Comparison of ENCODE assay signal across 12 mouse cellular contexts in genomic region chrX:20561846-20562245, GRCm38 (mm10). TPM values are rescaled to one million over a fixed set of nuclear protein-coding genes. Genes with fewer than 3 reads are reported as not detected.
DNase-seq lines count a peak whose midpoint lies in the region; ATAC-seq and TF ChIP-seq lines count a peak whose summit lies in the region.
"Had no signal": no experiment of that assay in that cellular context is flagged by ENCODE, and none has a peak within 500 bp of the region (broad histone marks: within the 10 kb centered on the region; RNA-seq: fewer than 3 reads in every experiment).

No protein-coding gene starts in this region.

- no peak for TF ChIP-seq EP300 in lung, postnatal 0 days (IDR thresholded peaks at IDR 0.05)
- no peak for TF ChIP-seq EP300 in stomach, postnatal 0 days (optimal IDR thresholded peaks at IDR 0.05)

- peak; percentile 60 for TF ChIP-seq CTCF in lung, postnatal 0 days (IDR thresholded peaks at IDR 0.05)
- TF ChIP-seq CTCF in stomach, postnatal 0 days (IDR thresholded peaks at IDR 0.05; ENCODE audit: low read depth), result peak; percentile 64

- H3K4me2 ChIP-seq in hindbrain, embryonic 14.5 days (replicated peaks), result no peak overlapping the region
- no peak overlapping the region for H3K4me2 ChIP-seq in hindbrain, embryonic 12.5 days (replicated peaks)
- H3K4me2 ChIP-seq in lung, postnatal 0 days (replicated peaks; ENCODE audit: low read depth, low read length), result no peak overlapping the region
- H3K4me2 ChIP-seq in stomach, postnatal 0 days (replicated peaks; ENCODE audit: low read depth), result no peak overlapping the region
- H3K4me2 ChIP-seq: forebrain, embryonic 15.5 days; liver, embryonic 15.5 days had no signal

- no peak overlapping the region for H3K27ac ChIP-seq in hindbrain, embryonic 14.5 days
- no peak overlapping the region for H3K27ac ChIP-seq in hindbrain, embryonic 12.5 days
- H3K27ac ChIP-seq in lung, postnatal 0 days (ENCODE audit: low read length), result no peak overlapping the region
- H3K27ac ChIP-seq in stomach, postnatal 0 days (replicated peaks), result no peak overlapping the region
- H3K27ac ChIP-seq: forebrain, embryonic 15.5 days; liver, embryonic 15.5 days had no signal

- H3K4me1 ChIP-seq in hindbrain, embryonic 14.5 days (replicated peaks; ENCODE audit: control insufficient read depth, insufficient read depth, low read length), result no peaks in the 10 kb centered on the region
- no peaks in the 10 kb centered on the region for H3K4me1 ChIP-seq in hindbrain, embryonic 12.5 days
- no peaks in the 10 kb centered on the region for H3K4me1 ChIP-seq in lung, postnatal 0 days (ENCODE audit: insufficient read depth, low read depth, low read length)
- no peaks in the 10 kb centered on the region for H3K4me1 ChIP-seq in stomach, postnatal 0 days (replicated peaks; ENCODE audit: control insufficient read depth, insufficient read depth)
- H3K4me1 ChIP-seq: forebrain, embryonic 15.5 days; liver, embryonic 15.5 days had no signal

- no peaks in the 10 kb centered on the region for H3K36me3 ChIP-seq in hindbrain, embryonic 14.5 days (replicated peaks; ENCODE audit: control insufficient read depth, insufficient read depth)
- no peaks in the 10 kb centered on the region for H3K36me3 ChIP-seq in hindbrain, embryonic 12.5 days
- H3K36me3 ChIP-seq in lung, postnatal 0 days (ENCODE audit: insufficient read depth, low read length), result no peaks in the 10 kb centered on the region
- no peaks in the 10 kb centered on the region for H3K36me3 ChIP-seq in stomach, postnatal 0 days (ENCODE audit: control insufficient read depth, insufficient read depth, low read length)
- H3K36me3 ChIP-seq: forebrain, embryonic 15.5 days; G1E; liver, embryonic 15.5 days had no signal

- 35% methylated on average over 1 of the region's 1 CpGs for WGBS in hindbrain, embryonic 14.5 days
- 46% methylated on average over 1 of the region's 1 CpGs for WGBS in hindbrain, embryonic 12.5 days
- 32% methylated on average over 1 of the region's 1 CpGs for WGBS in lung, postnatal 0 days
- WGBS in stomach, postnatal 0 days, result 58% methylated on average over 1 of the region's 1 CpGs

- H3K4me3 ChIP-seq in hindbrain, embryonic 14.5 days (replicated peaks; ENCODE audit: low read length), result no peak overlapping the region
- H3K4me3 ChIP-seq in hindbrain, embryonic 12.5 days, result no peak overlapping the region
- H3K4me3 ChIP-seq in lung, postnatal 0 days (ENCODE audit: low read depth, low read length), result no peak overlapping the region
- H3K4me3 ChIP-seq in stomach, postnatal 0 days (ENCODE audit: low read depth, low read length), result no peak overlapping the region
- H3K4me3 ChIP-seq: forebrain, embryonic 15.5 days; liver, embryonic 15.5 days had no signal

- H3K27me3 ChIP-seq in hindbrain, embryonic 14.5 days (ENCODE audit: control insufficient read depth, insufficient read depth, low read length), result no peaks in the 10 kb centered on the region
- no peaks in the 10 kb centered on the region for H3K27me3 ChIP-seq in hindbrain, embryonic 12.5 days
- H3K27me3 ChIP-seq in lung, postnatal 0 days (replicated peaks; ENCODE audit: insufficient read depth, low read length), result no peaks in the 10 kb centered on the region
- H3K27me3 ChIP-seq in stomach, postnatal 0 days (ENCODE audit: control insufficient read depth, insufficient read depth, low read length), result no peaks in the 10 kb centered on the region
- H3K27me3 ChIP-seq: forebrain, embryonic 15.5 days; liver, embryonic 15.5 days had no signal

- DNase-seq in hindbrain, embryonic 14.5 days (ENCODE audit: low spot score), result peak; percentile 44
- DNase-seq in lung, postnatal 0 days (ENCODE audit: low spot score), result peak; percentile 33
- no peak for DNase-seq in lung, postnatal 14 days
- DNase-seq in adipocyte (ENCODE audit: low spot score), result peak; percentile 13
- DNase-seq in stomach, postnatal 0 days (ENCODE audit: low spot score), result no peak
- DNase-seq in ovary, postnatal 36 days (ENCODE audit: low spot score), result no peak
- DNase-seq: cerebellum, adult 8-10 months had no signal

- ATAC-seq in hindbrain, embryonic 14.5 days (ENCODE audit: low FRiP score), result no peak
- no peak for ATAC-seq in hindbrain, embryonic 12.5 days (ENCODE audit: low FRiP score)
- ATAC-seq in lung, postnatal 0 days, result no peak
- no peak for ATAC-seq in stomach, postnatal 0 days (ENCODE audit: low FRiP score, low TSS enrichment)
- ATAC-seq: forebrain, embryonic 15.5 days had no signal

- H3K9me3 ChIP-seq in hindbrain, embryonic 14.5 days (ENCODE audit: control insufficient read depth, low read length), result no peaks in the 10 kb centered on the region
- no peaks in the 10 kb centered on the region for H3K9me3 ChIP-seq in hindbrain, embryonic 12.5 days (replicated peaks)
- H3K9me3 ChIP-seq in lung, postnatal 0 days (ENCODE audit: low read length), result no peaks in the 10 kb centered on the region
- no peaks in the 10 kb centered on the region for H3K9me3 ChIP-seq in stomach, postnatal 0 days (ENCODE audit: control insufficient read depth, low read length)
- H3K9me3 ChIP-seq: forebrain, embryonic 15.5 days; G1E; liver, embryonic 15.5 days had no signal

- H3K9ac ChIP-seq in hindbrain, embryonic 14.5 days, result no peak overlapping the region
- no peak overlapping the region for H3K9ac ChIP-seq in hindbrain, embryonic 12.5 days
- H3K9ac ChIP-seq in lung, postnatal 0 days (replicated peaks; ENCODE audit: low read depth), result no peak overlapping the region
- no peak overlapping the region for H3K9ac ChIP-seq in stomach, postnatal 0 days (ENCODE audit: low read length)
- H3K9ac ChIP-seq: forebrain, embryonic 15.5 days; liver, embryonic 15.5 days had no signal

RNA-seq across cellular contexts. Expression of gene Rgn, which starts 12.3 kb away (rescaled TPM):
- 0.51 and 0.94 TPM in 2 replicates for polyA plus RNA-seq in hindbrain, embryonic 14.5 days (2014; fragmentation: Nextera tagmentation; extraction: Ambion mirVana)
- polyA plus RNA-seq in hindbrain, embryonic 12.5 days (2016; fragmentation: Nextera tagmentation; extraction: Ambion mirVana), result 0.29 TPM in 1 of 2 replicates, not detected in the other
- 2.3 and 2.7 TPM in 2 replicates for polyA plus RNA-seq in lung, postnatal 0 days (2015; fragmentation: Nextera tagmentation; extraction: Ambion mirVana)
- polyA plus RNA-seq in stomach, postnatal 0 days (2015; fragmentation: Nextera tagmentation; extraction: Ambion mirVana), result 1.8 and 2.5 TPM in 2 replicates
- polyA plus RNA-seq: G1E; spleen, adult 2 months had no signal

RNA-seq across cellular contexts. Expression of gene Rbm10, which starts 55.5 kb away (rescaled TPM):
- polyA plus RNA-seq in hindbrain, embryonic 14.5 days (2014; fragmentation: Nextera tagmentation; extraction: Ambion mirVana), result 41.7 and 44.4 TPM in 2 replicates
- 74.4 and 74.9 TPM in 2 replicates for polyA plus RNA-seq in hindbrain, embryonic 12.5 days (2016; fragmentation: Nextera tagmentation; extraction: Ambion mirVana)
- 27.2 and 27.3 TPM in 2 replicates for polyA plus RNA-seq in lung, postnatal 0 days (2015; fragmentation: Nextera tagmentation; extraction: Ambion mirVana)
- polyA plus RNA-seq in stomach, postnatal 0 days (2015; fragmentation: Nextera tagmentation; extraction: Ambion mirVana), result 17.5 and 17.9 TPM in 2 replicates

RNA-seq across cellular contexts. Expression of gene Ndufb11, which starts 55.6 kb away (rescaled TPM):
- 237 and 259 TPM in 2 replicates for polyA plus RNA-seq in hindbrain, embryonic 14.5 days (2014; fragmentation: Nextera tagmentation; extraction: Ambion mirVana)
- 192 and 201 TPM in 2 replicates for polyA plus RNA-seq in hindbrain, embryonic 12.5 days (2016; fragmentation: Nextera tagmentation; extraction: Ambion mirVana)
- polyA plus RNA-seq in lung, postnatal 0 days (2015; fragmentation: Nextera tagmentation; extraction: Ambion mirVana), result 266 and 277 TPM in 2 replicates
- 316 and 334 TPM in 2 replicates for polyA plus RNA-seq in stomach, postnatal 0 days (2015; fragmentation: Nextera tagmentation; extraction: Ambion mirVana)

Comparison
In these comparisons a context has a peak if more than half of its experiments do, and no peak if none do; other contexts are left out.
1. DNase-seq: peak in hindbrain, embryonic 14.5 days (single experiment), lung, postnatal 0 days (single experiment) and adipocyte (single experiment); none in lung, postnatal 14 days (single experiment), stomach, postnatal 0 days (single experiment) and ovary, postnatal 36 days (single experiment).